Mouse (Mus musculus) cortical plate, adult 2 months (tissue): ENCODE results near the gene Lpp. TPM values are rescaled to one million over a fixed set of nuclear protein-coding genes. Genes with fewer than 3 reads are reported as not detected.

ENCODE experiments used
- H3K27ac ChIP-seq: fragments of 200-500 bp; 2 replicates; pipeline ENCODE4 v1.5.1; 2012; ENCODE audit warnings: low read length, control low read depth, inconsistent platforms; ENCODE audit not compliant: insufficient read depth
- H3K4me1 ChIP-seq: fragments of 200-500 bp; 2 replicates; pipeline ENCODE4 v1.6.1; 2011; ENCODE audit warnings: low read length; ENCODE audit not compliant: control insufficient read depth, insufficient read depth
- H3K4me3 ChIP-seq: fragments of 200-500 bp; 2 replicates; pipeline ENCODE4 v1.5.1; 2011; ENCODE audit warnings: mild to moderate bottlenecking, low read length, control low read depth; ENCODE audit not compliant: insufficient read depth
- CTCF ChIP-seq: fragments of 200-500 bp; IDR thresholded peaks from 2 replicates; pipeline ENCODE4 v1.5.1; 2011; ENCODE audit warnings: mild to moderate bottlenecking, control low read depth, low read length; ENCODE audit not compliant: insufficient read depth; ENCODE audit errors: extremely low read depth
- POLR2A ChIP-seq: fragments of 200-500 bp; IDR thresholded peaks from 2 replicates; pipeline ENCODE4 v1.6.1; 2011; ENCODE audit warnings: mild to moderate bottlenecking, low read length, control low read depth; ENCODE audit not compliant: insufficient read depth; ENCODE audit errors: extremely low read depth
- polyA plus RNA-seq: library from polyadenylated mRNA; depleted of rRNA; stranded (reverse); fragments of >200 nt; gene quantifications from 2 replicates; pipeline ENCODE4 v1.2.3, GENCODE M21; 2012

The Lpp gene
- polyA plus RNA-seq, 1 experiment: 2.5 TPM

- H3K4me3 ChIP-seq: no peak overlapping the region
- H3K4me1 ChIP-seq: no peaks in the 10 kb centered on the region; the same call in 1 of the 2 replicates
- no peak overlapping the region for H3K27ac ChIP-seq
- no peak for TF ChIP-seq CTCF
- no peak for TF ChIP-seq POLR2A
Measured at GRCm38 (mm10) chr16:24476911-24477401, 83.6 kb downstream of the Lpp start.

- Histone ChIP-seq H3K4me3 (no peak overlapping the region), H3K27ac (no peak overlapping the region)
Measured at GRCm38 (mm10) chr16:24478006-24478405, 84.7 kb downstream of the Lpp start.

GRCm38 (mm10) chr16:24478851-24479250, 85.5 kb downstream of the Lpp start:
- Histone ChIP-seq H3K4me3 (no peak overlapping the region), H3K27ac (no peak overlapping the region), H3K4me1 (no peaks in the 10 kb centered on the region; the same call in 1 of the 2 replicates)
- TF ChIP-seq CTCF: no peak
- TF ChIP-seq POLR2A: no peak

More at GRCm38 (mm10) chr16:24478006-24478405, 84.7 kb downstream of the Lpp start:
- TF ChIP-seq CTCF: no peak
- no peak for TF ChIP-seq POLR2A
- H3K4me1 ChIP-seq: no peaks in the 10 kb centered on the region; the same call in 1 of the 2 replicates

GRCm38 (mm10) chr16:24482648-24483047, 89.3 kb downstream of the Lpp start:
- TF ChIP-seq CTCF (no peak), POLR2A (no peak)
- H3K4me1 ChIP-seq: 0 out of 2 replicates have a peak, but pooled peaks cover 4% of the 10 kb centered on the region
- no peak overlapping the region for H3K27ac ChIP-seq
- no peak overlapping the region for H3K4me3 ChIP-seq

- Histone ChIP-seq H3K4me1 (0 out of 2 replicates have a peak, but pooled peaks cover 4% of the 10 kb centered on the region), H3K4me3 (no peak overlapping the region), H3K27ac (no peak overlapping the region)
- TF ChIP-seq CTCF: no peak
- TF ChIP-seq POLR2A: no peak
Measured at GRCm38 (mm10) chr16:24483527-24484101, 90.3 kb downstream of the Lpp start.

GRCm38 (mm10) chr16:24487782-24488241, 94.5 kb downstream of the Lpp start:
- TF ChIP-seq POLR2A (no peak), CTCF (no peak)
- Histone ChIP-seq H3K27ac (no peak overlapping the region), H3K4me3 (no peak overlapping the region), H3K4me1 (peaks cover 4% of the 10 kb centered on the region; the same call in 1 of the 2 replicates)

- Histone ChIP-seq H3K4me1 (peaks cover 2% of the 10 kb centered on the region; the same call in 1 of the 2 replicates), H3K4me3 (no peak overlapping the region), H3K27ac (no peak overlapping the region)
- TF ChIP-seq POLR2A (no peak), CTCF (no peak)
Measured at GRCm38 (mm10) chr16:24489516-24490285, 96.4 kb downstream of the Lpp start.

GRCm38 (mm10) chr16:24490751-24491485, 97.6 kb downstream of the Lpp start:
- peak overlapping the region; percentile 14; the same call in 1 of the 2 replicates for H3K27ac ChIP-seq
- H3K4me3 ChIP-seq: no peak overlapping the region
- TF ChIP-seq CTCF (no peak), POLR2A (no peak)
- peaks cover 2% of the 10 kb centered on the region; the same call in 1 of the 2 replicates for H3K4me1 ChIP-seq

- H3K4me3 ChIP-seq: no peak overlapping the region
- TF ChIP-seq POLR2A: no peak
- TF ChIP-seq CTCF: no peak
- H3K4me1 ChIP-seq: peaks cover 2% of the 10 kb centered on the region; the same call in 1 of the 2 replicates
- H3K27ac ChIP-seq: no peak overlapping the region
Measured at GRCm38 (mm10) chr16:24491486-24491758, 98.1 kb downstream of the Lpp start.
